Mouse (Mus musculus): Measurements from ENCODE around the gene Dmd.

The Dmd gene

GRCm38 (mm10) chrX:84364981-84365380, 1416.3 kb downstream of the Dmd start:
- no peak for DNase-seq (ENCODE audit: low spot score in 2 of 2)

- no peak for DNase-seq (ENCODE audit: low spot score in 2 of 2)
Measured at GRCm38 (mm10) chrX:84435608-84436007, 1486.9 kb downstream of the Dmd start.

GRCm38 (mm10) chrX:84436556-84436955, 1487.9 kb downstream of the Dmd start:
- DNase-seq (ENCODE audit: low spot score in 2 of 2), result no peak

GRCm38 (mm10) chrX:84442996-84443395, 1494.3 kb downstream of the Dmd start:
- no peak for DNase-seq (ENCODE audit: low spot score in 2 of 2)

- no peak for DNase-seq (ENCODE audit: low spot score in 2 of 2)
Measured at GRCm38 (mm10) chrX:84443985-84444384, 1495.3 kb downstream of the Dmd start.

- DNase-seq (ENCODE audit: low spot score in 2 of 2), result no peak
Measured at GRCm38 (mm10) chrX:84444638-84445037, 1496.0 kb downstream of the Dmd start.

- DNase-seq (ENCODE audit: low spot score in 2 of 2), result no peak
Measured at GRCm38 (mm10) chrX:84454473-84454872, 1505.8 kb downstream of the Dmd start.

- DNase-seq (ENCODE audit: low spot score in 2 of 2), result no peak
Measured at GRCm38 (mm10) chrX:84514650-84515366, 1566.1 kb downstream of the Dmd start.

GRCm38 (mm10) chrX:84551995-84552394, 1603.3 kb downstream of the Dmd start:
- no peak for DNase-seq (ENCODE audit: low spot score in 2 of 2)

GRCm38 (mm10) chrX:84553441-84553840, 1604.8 kb downstream of the Dmd start:
- DNase-seq (ENCODE audit: low spot score in 2 of 2), result no peak

GRCm38 (mm10) chrX:84598476-84598875, 1649.8 kb downstream of the Dmd start:
- no peak for DNase-seq (ENCODE audit: low spot score in 2 of 2)

- no peak for DNase-seq (ENCODE audit: low spot score in 2 of 2)
Measured at GRCm38 (mm10) chrX:84640446-84640845, 1691.8 kb downstream of the Dmd start.

- no peak for DNase-seq (ENCODE audit: low spot score in 2 of 2)
Measured at GRCm38 (mm10) chrX:84747683-84748082, 1799.0 kb downstream of the Dmd start.

GRCm38 (mm10) chrX:84860012-84860647, 1911.5 kb downstream of the Dmd start:
- DNase-seq (ENCODE audit: low spot score in 2 of 2), result peak in 1 of 2 experiments; percentile 14

- DNase-seq (ENCODE audit: low spot score in 2 of 2), result no peak
Measured at GRCm38 (mm10) chrX:84873090-84873489, 1924.4 kb downstream of the Dmd start.

- DNase-seq (ENCODE audit: low spot score in 2 of 2), result no peak
Measured at GRCm38 (mm10) chrX:84878125-84878524, 1929.5 kb downstream of the Dmd start.

GRCm38 (mm10) chrX:84932715-84933473, 1984.2 kb downstream of the Dmd start:
- no peak for DNase-seq (ENCODE audit: low spot score in 2 of 2)

- DNase-seq (ENCODE audit: low spot score in 2 of 2), result no peak
Measured at GRCm38 (mm10) chrX:84960557-84960956, 2011.9 kb downstream of the Dmd start.

- no peak for DNase-seq (ENCODE audit: low spot score in 2 of 2)
Measured at GRCm38 (mm10) chrX:84960972-84961371, 2012.3 kb downstream of the Dmd start.

GRCm38 (mm10) chrX:85008304-85008703, 2059.6 kb downstream of the Dmd start:
- no peak for DNase-seq (ENCODE audit: low spot score in 2 of 2)

GRCm38 (mm10) chrX:85041466-85042058, 2092.9 kb downstream of the Dmd start:
- no peak for DNase-seq (ENCODE audit: low spot score in 2 of 2)

GRCm38 (mm10) chrX:85046631-85047030, 2098.0 kb downstream of the Dmd start:
- DNase-seq (ENCODE audit: low spot score in 2 of 2), result no peak
